Mouse (Mus musculus) CH12.LX (cell line): Measurements from ENCODE around the gene Cldn2. TPM values are rescaled to one million over a fixed set of nuclear protein-coding genes. Genes with fewer than 3 reads are reported as not detected.

Source experiments
- DNase-seq: peaks from one replicate; pipeline ENCODE4 v3.0.0-alpha.2; 2013; ENCODE audit errors: extremely low read depth
- H3K27ac ChIP-seq: 2 replicates; pipeline ENCODE4 v1.5.1; 2012; ENCODE audit warnings: low read depth, mild to moderate bottlenecking, control low read depth, moderate library complexity; ENCODE audit not compliant: insufficient read depth
- H3K27me3 ChIP-seq: replicated peaks from 2 replicates; pipeline ENCODE3; 2012; ENCODE audit warnings: inconsistent platforms
- H3K36me3 ChIP-seq, 2 experiments: replicated peaks in 1 of 2; 2 replicates each; pipeline versions ENCODE3 to v1.6.1; 2012; ENCODE audit warnings: inconsistent platforms in 1 of 2, low read length in 1 of 2, mild to moderate bottlenecking in 1 of 2, mixed read lengths in 1 of 2, moderate library complexity in 1 of 2; ENCODE audit not compliant: control insufficient read depth in 1 of 2, insufficient read depth in 1 of 2
- H3K4me1 ChIP-seq, 2 experiments: 2 replicates each; pipeline ENCODE4 v1.6.1; 2012; ENCODE audit warnings: inconsistent platforms in 1 of 2, moderate library complexity in 1 of 2; ENCODE audit not compliant: insufficient read depth in 2 of 2, control insufficient read depth in 1 of 2
- H3K4me2 ChIP-seq: 2 replicates; pipeline ENCODE4 v1.6.1; 2012; ENCODE audit warnings: low read depth, mild to moderate bottlenecking, control low read depth; ENCODE audit not compliant: poor library complexity, insufficient read depth, severe bottlenecking
- H3K4me3 ChIP-seq, 3 experiments: fragments of 150-350 bp in 1 of 3; sonication (generic) in 1 of 3; replicated peaks in 1 of 3; 2 replicates each; pipeline versions ENCODE3 to v1.5.1; 2011 to 2012; ENCODE audit warnings: low read depth in 2 of 3, low read length in 2 of 3, mild to moderate bottlenecking in 2 of 3, moderate library complexity in 2 of 3, control low read depth in 1 of 3, improper control_type of control experiment in 1 of 3, inconsistent platforms in 1 of 3, mixed read lengths in 1 of 3; ENCODE audit not compliant: poor library complexity in 1 of 3
- H3K79me2 ChIP-seq: replicated peaks from 2 replicates; pipeline ENCODE4 v1.6.1; 2012; ENCODE audit warnings: mild to moderate bottlenecking, moderate library complexity; ENCODE audit not compliant: control insufficient read depth, poor library complexity, insufficient read depth, severe bottlenecking; ENCODE audit errors: extremely low read depth
- H3K9ac ChIP-seq: 2 replicates; pipeline ENCODE4 v1.6.1; 2012; ENCODE audit warnings: low read depth, mild to moderate bottlenecking, control low read depth, moderate library complexity; ENCODE audit not compliant: insufficient read depth
- H3K9me3 ChIP-seq: replicated peaks from 2 replicates; pipeline ENCODE3; 2012; ENCODE audit warnings: low read length, inconsistent platforms, mixed read lengths
- BHLHE40 ChIP-seq: IDR thresholded peaks from 2 replicates; pipeline ENCODE4 v1.6.1; 2011; ENCODE audit warnings: mild to moderate bottlenecking, low read depth, low read length, improper control_type of control experiment
- CHD1 ChIP-seq: IDR thresholded peaks from 2 replicates; pipeline ENCODE4 v1.6.1; 2012; ENCODE audit warnings: low read depth, low read length, improper control_type of control experiment, inconsistent platforms
- CHD2 ChIP-seq: IDR thresholded peaks from 2 replicates; pipeline ENCODE4 v1.6.1; 2011; ENCODE audit warnings: low read length, improper control_type of control experiment
- EP300 ChIP-seq: IDR thresholded peaks from 2 replicates; pipeline ENCODE4 v1.6.1; 2011; ENCODE audit warnings: low read length, improper control_type of control experiment
- GABPA ChIP-seq: IDR thresholded peaks from 2 replicates; pipeline ENCODE4 v1.6.1; 2012; ENCODE audit warnings: low read depth, low read length, improper control_type of control experiment, inconsistent platforms; ENCODE audit not compliant: insufficient replicate concordance
- MAFK ChIP-seq: IDR thresholded peaks from 2 replicates; pipeline ENCODE4 v1.6.1; 2011; ENCODE audit warnings: low read length, improper control_type of control experiment; ENCODE audit not compliant: insufficient replicate concordance
- MAX ChIP-seq: IDR thresholded peaks from 2 replicates; pipeline ENCODE4 v1.6.1; 2011; ENCODE audit warnings: low read length, improper control_type of control experiment
- MEF2A ChIP-seq: IDR thresholded peaks from 2 replicates; pipeline ENCODE4 v1.6.1; 2014; ENCODE audit warnings: low read depth, mild to moderate bottlenecking, inconsistent platforms, low read length, improper control_type of control experiment, borderline replicate concordance
- NELFE ChIP-seq: IDR thresholded peaks from 2 replicates; pipeline ENCODE4 v1.6.1; 2011; ENCODE audit warnings: low read depth, low read length, improper control_type of control experiment
- PAX5 ChIP-seq: IDR thresholded peaks from 2 replicates; pipeline ENCODE4 v1.6.1; 2012; ENCODE audit warnings: low read length, inconsistent platforms, mixed read lengths
- POLR2A ChIP-seq: IDR thresholded peaks from 2 replicates; pipeline ENCODE4 v1.6.1; 2011; ENCODE audit warnings: low read depth, mild to moderate bottlenecking, improper control_type of control experiment, low read length
- POLR2AphosphoS2 ChIP-seq: IDR thresholded peaks from 2 replicates; pipeline ENCODE4 v1.6.1; 2011; ENCODE audit warnings: low read depth, low read length, improper control_type of control experiment
- RAD21 ChIP-seq: IDR thresholded peaks from 2 replicates; pipeline ENCODE4 v1.6.1; 2011; ENCODE audit warnings: low read depth, mild to moderate bottlenecking, low read length, improper control_type of control experiment, moderate library complexity
- RCOR1 ChIP-seq: conservative IDR thresholded peaks from 2 replicates; pipeline ENCODE4 v1.6.1; 2012; ENCODE audit warnings: low read depth, mild to moderate bottlenecking, inconsistent platforms, low read length, improper control_type of control experiment
- SIN3A ChIP-seq: IDR thresholded peaks from 2 replicates; pipeline ENCODE4 v1.6.1; 2012; ENCODE audit warnings: low read length, improper control_type of control experiment, inconsistent platforms
- TCF12 ChIP-seq: IDR thresholded peaks from 2 replicates; pipeline ENCODE4 v1.6.1; 2014; ENCODE audit warnings: low read depth, mild to moderate bottlenecking, inconsistent platforms, low read length, improper control_type of control experiment
- UBTF ChIP-seq: IDR thresholded peaks from 2 replicates; pipeline ENCODE4 v1.6.1; 2012; ENCODE audit warnings: low read depth, mild to moderate bottlenecking, inconsistent platforms, low read length, improper control_type of control experiment, moderate library complexity
- USF1 ChIP-seq: IDR thresholded peaks from 2 replicates; pipeline ENCODE4 v1.6.1; 2014; ENCODE audit warnings: low read depth, mild to moderate bottlenecking, inconsistent platforms, low read length, improper control_type of control experiment
- ZKSCAN1 ChIP-seq: IDR thresholded peaks from 2 replicates; pipeline ENCODE4 v1.6.1; 2012; ENCODE audit warnings: low read depth, inconsistent platforms, low read length, improper control_type of control experiment, borderline replicate concordance
- ZMIZ1 ChIP-seq: IDR thresholded peaks from 2 replicates; pipeline ENCODE4 v1.6.1; 2012; ENCODE audit warnings: low read depth, mild to moderate bottlenecking, inconsistent platforms, low read length, improper control_type of control experiment
- ZNF384 ChIP-seq: IDR thresholded peaks from 2 replicates; pipeline ENCODE4 v1.6.1; 2012; ENCODE audit warnings: low read depth, low read length, improper control_type of control experiment, inconsistent platforms
- dilution Hi-C: fragments of 300-500 bp; cut with MboI; formaldehyde crosslinking; loops from 2 replicates; pipeline ENCODE4 v1.14.3; 2020; ENCODE audit warnings: low sequenced_read_pairs; ENCODE audit not compliant: extremely low pct_unique_long_range_greater_than_20kb, extremely low pct_ligation_motif_present
- in situ Hi-C: fragments of 300-500 bp; cut with MboI; formaldehyde crosslinking; loops from 3 replicates; pipeline ENCODE4 v1.14.3; 2019; ENCODE audit warnings: low sequenced_read_pairs, low pct_ligation_motif_present, low pct_unique_long_range_greater_than_20kb, mixed read lengths
- polyA plus RNA-seq: library from polyadenylated mRNA; unstranded; fragments of >175 nt; gene quantifications from 2 replicates; pipeline ENCODE4 v1.2.1, GENCODE M21; 2012; ENCODE audit warnings: low read depth; ENCODE audit not compliant: insufficient read length
- total RNA-seq, 2 experiments: library from RNA; depleted of rRNA; stranded (reverse); fragments of 300-350 nt in 1 of 2; fragments of >200 nt in 1 of 2; gene quantifications; 2 replicates each; pipeline ENCODE4 v1.2.3; 2012 to 2014

The Cldn2 gene
- total and polyA plus RNA-seq, 3 experiments = 0.07 TPM; not detected in 2

DNA sequence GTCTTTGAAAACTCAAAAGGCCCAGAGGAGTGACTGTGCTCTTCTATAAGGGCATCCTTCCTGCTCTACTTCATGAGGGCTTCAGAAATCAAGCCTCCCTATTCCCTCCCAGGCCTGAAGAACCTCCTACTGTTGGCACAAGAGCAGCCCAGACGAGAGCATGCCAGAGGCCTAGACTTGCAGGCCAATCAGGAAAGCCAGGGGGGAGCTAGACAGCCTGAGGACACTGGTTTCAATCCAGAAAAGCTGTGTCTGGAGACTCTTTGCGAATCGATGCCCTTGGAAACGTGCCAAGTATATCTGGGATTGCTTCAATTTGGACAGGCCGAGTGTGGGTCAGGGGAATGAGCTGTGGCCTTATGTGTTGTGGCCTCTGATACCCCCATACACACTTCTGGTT, 21.2 kb upstream of the Cldn2 start:
- no peak overlapping the region for H3K9ac ChIP-seq
- no peaks in the 10 kb centered on the region for H3K4me1 ChIP-seq
- no peaks in the 10 kb centered on the region for H3K9me3 ChIP-seq
- no peaks in the 10 kb centered on the region for H3K36me3 ChIP-seq
- H3K27ac ChIP-seq = no peak overlapping the region
- in situ Hi-C loops (loop anchor here (10.0 kb wide), 1 partner anchor 55 kb away; no protein-coding TSS in a partner anchor), dilution Hi-C loops (no loop called here)
- TF ChIP-seq ZNF384 (no peak), POLR2A (no peak), UBTF (no peak), NELFE (no peak), TCF12 (no peak), MAX (no peak), GABPA (no peak), POLR2AphosphoS2 (no peak), BHLHE40 (no peak), CHD2 (no peak), SIN3A (no peak), CHD1 (no peak), MEF2A (no peak), RCOR1 (no peak)
- no peak overlapping the region for H3K4me2 ChIP-seq
- no peak for DNase-seq
- no peak overlapping the region for H3K4me3 ChIP-seq
- H3K27me3 ChIP-seq = no peaks in the 10 kb centered on the region
- no peaks in the 10 kb centered on the region for H3K79me2 ChIP-seq

DNA sequence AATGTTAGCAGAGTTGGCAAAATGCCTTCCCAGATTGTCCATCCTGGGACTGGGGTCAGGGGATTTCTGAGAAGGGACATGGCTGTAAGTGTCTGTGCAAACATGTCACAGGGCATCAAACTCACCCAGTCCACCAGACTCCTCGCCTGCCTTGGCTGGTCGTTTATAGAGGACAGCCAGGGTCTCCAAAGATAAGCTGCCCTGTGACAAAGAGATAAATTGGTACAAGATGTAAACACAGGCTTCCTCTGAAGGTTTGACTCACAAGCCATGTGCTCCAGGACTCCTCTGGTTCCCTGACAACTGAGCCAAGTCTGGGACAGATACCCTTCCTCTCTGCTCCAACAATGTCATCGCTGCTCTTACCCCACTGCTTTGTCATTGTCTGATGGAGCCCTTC, 19.6 kb upstream of the Cldn2 start:
- no peak for TF ChIP-seq EP300
- TF ChIP-seq USF1 = no peak
- no peak for TF ChIP-seq MAFK
- no peak for TF ChIP-seq NELFE
- TF ChIP-seq RAD21 = no peak
- no peak for TF ChIP-seq ZKSCAN1
- TF ChIP-seq CHD1 = no peak
- no peak for TF ChIP-seq ZMIZ1
- no peak for TF ChIP-seq PAX5
- H3K27me3 ChIP-seq = no peaks in the 10 kb centered on the region
- dilution Hi-C loops = no loop called here
- H3K4me1 ChIP-seq = no peaks in the 10 kb centered on the region
- no peak overlapping the region for H3K9ac ChIP-seq
- H3K27ac ChIP-seq = no peak overlapping the region
- no peaks in the 10 kb centered on the region for H3K36me3 ChIP-seq
- no peaks in the 10 kb centered on the region for H3K79me2 ChIP-seq
- in situ Hi-C loops = no loop called here
- H3K4me2 ChIP-seq = no peak overlapping the region
- H3K9me3 ChIP-seq = no peaks in the 10 kb centered on the region
- no peak overlapping the region for H3K4me3 ChIP-seq
- no peak for DNase-seq
